Mouse (Mus musculus) cerebellum, adult 2 months (tissue): Measurements from ENCODE around the gene 1700029P11Rik. TPM values are rescaled to one million over a fixed set of nuclear protein-coding genes. Genes with fewer than 3 reads are reported as not detected.
"Not testable (repeated sequence)": the region's sequence is repeated elsewhere in the genome, so short reads cannot be mapped to it uniquely, and the experiment has no call there.

ENCODE experiments used
- DNase-seq, 2 experiments: peaks; one replicate each; pipeline ENCODE4 v3.0.0; 2021
- H3K27ac ChIP-seq: fragments of 200-500 bp; 2 replicates; pipeline ENCODE4 v1.5.1; 2012; ENCODE audit warnings: low read length, control low read depth, inconsistent platforms; ENCODE audit not compliant: insufficient read depth
- H3K27me3 ChIP-seq: fragments of 200-500 bp; 2 replicates; pipeline ENCODE4 v1.6.1; 2012; ENCODE audit warnings: inconsistent platforms, mild to moderate bottlenecking, low read length, moderate library complexity; ENCODE audit not compliant: control insufficient read depth, insufficient read depth
- H3K4me1 ChIP-seq: fragments of 200-500 bp; 2 replicates; pipeline ENCODE4 v1.6.1; 2011; ENCODE audit warnings: low read length; ENCODE audit not compliant: control insufficient read depth, insufficient read depth
- H3K4me3 ChIP-seq: fragments of 200-500 bp; replicated peaks from 2 replicates; pipeline ENCODE3; 2011; ENCODE audit warnings: mild to moderate bottlenecking, low read depth, low read length, control low read depth; ENCODE audit not compliant: insufficient read depth
- CTCF ChIP-seq: fragments of 200-500 bp; IDR thresholded peaks from 2 replicates; pipeline ENCODE4 v1.5.1; 2011; ENCODE audit warnings: low read depth, mild to moderate bottlenecking, control low read depth, low read length, moderate library complexity, borderline replicate concordance; ENCODE audit not compliant: insufficient read depth
- POLR2A ChIP-seq: fragments of 200-500 bp; IDR thresholded peaks from 2 replicates; pipeline ENCODE4 v1.6.1; 2011; ENCODE audit warnings: low read length, control low read depth, borderline replicate concordance; ENCODE audit not compliant: insufficient read depth
- WGBS: fragments of 180-500 bp; shearing (Covaris S2); methylation state at CpG from one replicate; pipeline ENCODE4 v1.1.7; 2018; 5-methylcytosine and 5-hydroxymethylcytosine counted together
- polyA plus RNA-seq: library from polyadenylated mRNA; depleted of rRNA; stranded (reverse); fragments of >200 nt; gene quantifications from 2 replicates; pipeline ENCODE4 v1.2.3, GENCODE M21; 2012

The 1700029P11Rik gene
- polyA plus RNA-seq, 1 experiment, result not detected

- Histone ChIP-seq H3K4me1 (no peaks in the 10 kb centered on the region), H3K27ac (no peak overlapping the region), H3K27me3 (no peaks in the 10 kb centered on the region), H3K4me3 (no peak overlapping the region)
- 78% methylated on average over 7 of the region's 7 CpGs for WGBS
- no peak for DNase-seq
- TF ChIP-seq POLR2A (no peak), CTCF (no peak)
Observed at GRCm38 (mm10) chr15:81969173-81969572, 11.2 kb upstream of the 1700029P11Rik start.

- not testable (repeated sequence) for H3K4me1 ChIP-seq, H3K27ac ChIP-seq, H3K27me3 ChIP-seq, H3K4me3 ChIP-seq, DNase-seq
- WGBS, result 71% methylated on average over 6 of the region's 6 CpGs
Observed at GRCm38 (mm10) chr15:81969635-81970034, 10.7 kb upstream of the 1700029P11Rik start.

- 89% methylated on average over 4 of the region's 4 CpGs for WGBS
- not testable (repeated sequence) for H3K4me3 ChIP-seq, H3K4me1 ChIP-seq
Observed at GRCm38 (mm10) chr15:81970498-81970897, 9.8 kb upstream of the 1700029P11Rik start.

DNA sequence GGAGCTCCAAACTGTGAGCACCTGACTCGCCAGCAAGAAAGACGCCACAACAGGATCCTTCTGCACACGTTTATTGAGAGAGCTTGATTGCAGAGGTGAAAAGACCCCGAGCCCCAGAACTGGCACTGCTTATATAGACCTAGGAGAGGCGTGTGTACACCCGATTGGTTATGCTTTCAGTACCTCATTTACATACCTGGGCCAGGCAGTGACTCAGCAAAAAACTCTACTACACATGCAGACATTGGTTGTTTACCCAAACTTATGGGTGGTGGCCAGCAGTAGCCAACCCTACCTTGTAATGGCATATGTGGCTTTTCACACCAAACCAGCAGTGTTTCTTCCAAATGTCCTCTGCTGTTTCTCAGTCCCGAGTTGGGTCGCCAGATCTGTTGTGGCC is 5.2 kb upstream of the 1700029P11Rik start:
- not testable (repeated sequence) for H3K4me3 ChIP-seq, DNase-seq, H3K4me1 ChIP-seq, H3K27me3 ChIP-seq, H3K27ac ChIP-seq
- WGBS, result 86% methylated on average over 8 of the region's 8 CpGs

More at GRCm38 (mm10) chr15:81970498-81970897, 9.8 kb upstream of the 1700029P11Rik start:
- not testable (repeated sequence) for H3K27ac ChIP-seq, H3K27me3 ChIP-seq, DNase-seq

GRCm38 (mm10) chr15:81982173-81982572 is 1.8 kb downstream of the 1700029P11Rik start:
- 56% methylated on average over 1 of the region's 1 CpGs for WGBS
- no peak for DNase-seq

GRCm38 (mm10) chr15:81985267-81986161 is 5.2 kb downstream of the 1700029P11Rik start:
- Histone ChIP-seq H3K27ac (no peak overlapping the region), H3K27me3 (no peaks in the 10 kb centered on the region), H3K4me3 (no peak overlapping the region), H3K4me1 (peaks cover 3% of the 10 kb centered on the region)
- peak in 1 of 2 experiments; percentile 9 for DNase-seq
- no peak for TF ChIP-seq CTCF
- TF ChIP-seq POLR2A, result no peak
- 54% methylated on average over 2 of the region's 2 CpGs for WGBS

More at GRCm38 (mm10) chr15:81982173-81982572, 1.8 kb downstream of the 1700029P11Rik start:
- Histone ChIP-seq H3K27me3 (no peaks in the 10 kb centered on the region), H3K4me3 (no peak overlapping the region), H3K27ac (no peak overlapping the region), H3K4me1 (no peaks in the 10 kb centered on the region; the same call in 1 of the 2 replicates)
- no peak for TF ChIP-seq CTCF
- no peak for TF ChIP-seq POLR2A

DNA sequence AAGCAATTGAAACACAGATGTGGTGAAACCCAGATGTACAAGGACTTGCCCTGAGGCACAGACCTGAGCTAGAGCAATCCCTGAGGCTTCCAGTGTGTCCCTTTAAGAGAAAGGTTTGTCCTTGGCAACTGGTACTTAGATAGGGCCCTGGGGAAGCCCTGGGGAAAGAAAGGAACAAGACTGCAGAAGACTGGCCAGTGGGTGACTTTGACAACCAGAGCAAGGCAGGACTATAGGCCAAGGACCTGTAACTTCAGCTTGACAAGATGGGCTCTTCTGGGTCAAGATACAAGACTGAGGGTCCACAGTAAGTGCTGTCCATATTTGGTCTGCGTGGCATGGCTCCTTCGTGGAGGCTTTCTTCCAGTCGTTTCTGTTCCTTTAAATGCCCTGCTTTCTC is 7.3 kb downstream of the 1700029P11Rik start, which contains the start of gene Xrcc6:
TSS of gene Xrcc6 (plus strand) at position 190 of the 400 bp plus-strand sequence.
- no peak within 1 kb of the TSS for H3K4me3 ChIP-seq
- TF ChIP-seq CTCF, result no peak
- no peak for TF ChIP-seq POLR2A
- H3K27me3 ChIP-seq, result no peaks in the 10 kb centered on the region
- 70% methylated on average over 3 of the region's 3 CpGs for WGBS
- H3K4me1 ChIP-seq, result peaks cover 3% of the 10 kb centered on the region
- no peak for DNase-seq
- H3K27ac ChIP-seq, result no peak within 1 kb of the TSS

DNA sequence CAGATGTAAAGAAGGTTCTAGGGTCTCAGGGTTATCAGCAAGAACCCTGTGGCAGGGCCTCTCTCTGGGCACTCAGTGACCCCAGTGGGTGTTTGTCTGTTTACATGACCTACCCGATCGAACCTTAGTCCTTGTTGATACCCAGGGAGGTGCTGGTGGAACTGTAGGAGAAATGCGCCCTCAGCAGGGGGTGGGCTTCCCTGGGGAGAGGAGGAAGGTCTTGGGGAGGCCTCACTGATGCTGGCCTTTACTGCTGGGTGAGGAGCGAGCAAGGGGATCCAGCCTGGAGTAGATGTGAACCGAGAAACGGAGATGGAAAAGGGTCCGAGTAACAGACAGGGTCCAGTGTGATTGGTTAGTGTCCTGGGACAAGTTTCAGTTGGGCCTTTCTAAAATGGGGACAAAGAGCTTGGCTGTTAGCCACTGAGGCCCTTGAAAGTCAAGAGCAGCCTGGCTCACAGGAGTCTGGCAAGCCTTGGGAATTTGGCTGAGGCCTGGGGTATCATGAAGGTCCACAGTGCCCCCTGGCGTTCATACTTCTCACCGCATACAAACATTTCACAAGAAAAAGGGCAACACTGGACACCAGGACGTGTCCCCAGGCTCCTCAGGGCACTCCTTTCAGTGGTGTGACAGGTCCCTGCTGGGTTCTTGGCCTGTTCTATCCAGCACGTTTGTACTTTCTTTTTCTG is 9.2 kb downstream of the 1700029P11Rik start:
- TF ChIP-seq POLR2A (no peak), CTCF (peak; percentile 88)
- no peak overlapping the region for H3K4me3 ChIP-seq
- peaks cover 3% of the 10 kb centered on the region for H3K4me1 ChIP-seq
- H3K27me3 ChIP-seq, result no peaks in the 10 kb centered on the region
- peak; percentile 87 to 89 for DNase-seq
- H3K27ac ChIP-seq, result no peak overlapping the region
- WGBS, result 30% methylated on average over 11 of the region's 11 CpGs
